Mouse (Mus musculus): ENCODE results near the gene Mrvi1.
"Not testable (repeated sequence)": the region's sequence is repeated elsewhere in the genome, so short reads cannot be mapped to it uniquely, and the experiment has no call there.

Mrvi1 gene

GRCm38 (mm10) chr7:110941701-110942530 lies 40.3 kb downstream of the Mrvi1 start:
- DNase-seq (ENCODE audit: low read depth, low spot score): no peak

- DNase-seq (ENCODE audit: low read depth, low spot score): no peak
Measured at GRCm38 (mm10) chr7:110941116-110941521, 41.1 kb downstream of the Mrvi1 start.

- no peak for DNase-seq (ENCODE audit: low read depth, low spot score)
Measured at GRCm38 (mm10) chr7:110935815-110936762, 46.2 kb downstream of the Mrvi1 start.

- no peak for DNase-seq (ENCODE audit: low read depth, low spot score)
Measured at GRCm38 (mm10) chr7:110933999-110934398, 48.3 kb downstream of the Mrvi1 start.

GRCm38 (mm10) chr7:110933329-110933728 lies 48.9 kb downstream of the Mrvi1 start:
- DNase-seq (ENCODE audit: low read depth, low spot score): no peak

- no peak for DNase-seq (ENCODE audit: low read depth, low spot score)
Measured at GRCm38 (mm10) chr7:110930118-110930854, 52.0 kb downstream of the Mrvi1 start.

GRCm38 (mm10) chr7:110926562-110926961 lies 55.7 kb downstream of the Mrvi1 start:
- DNase-seq (ENCODE audit: low read depth, low spot score): no peak

- no peak for DNase-seq (ENCODE audit: low read depth, low spot score)
Measured at GRCm38 (mm10) chr7:110920331-110921261, 61.7 kb downstream of the Mrvi1 start.

GRCm38 (mm10) chr7:110919721-110920120 lies 62.5 kb downstream of the Mrvi1 start:
- DNase-seq (ENCODE audit: low read depth, low spot score): no peak

- DNase-seq (ENCODE audit: low read depth, low spot score): no peak
Measured at GRCm38 (mm10) chr7:110915913-110916312, 66.3 kb downstream of the Mrvi1 start.

GRCm38 (mm10) chr7:110914531-110914930 lies 67.7 kb downstream of the Mrvi1 start:
- DNase-seq (ENCODE audit: low read depth, low spot score): no peak

- DNase-seq (ENCODE audit: low read depth, low spot score): no peak
Measured at GRCm38 (mm10) chr7:110913754-110914153, 68.5 kb downstream of the Mrvi1 start.

- DNase-seq (ENCODE audit: low read depth, low spot score): no peak
Measured at GRCm38 (mm10) chr7:110908209-110909144, 73.8 kb downstream of the Mrvi1 start.

GRCm38 (mm10) chr7:110906566-110906965 lies 75.7 kb downstream of the Mrvi1 start:
- DNase-seq (ENCODE audit: low read depth, low spot score): no peak

- no peak for DNase-seq (ENCODE audit: low read depth, low spot score)
Measured at GRCm38 (mm10) chr7:110903226-110903625, 79.0 kb downstream of the Mrvi1 start.

- no peak for DNase-seq (ENCODE audit: low read depth, low spot score)
Measured at GRCm38 (mm10) chr7:110897202-110897601, 85.1 kb downstream of the Mrvi1 start.

GRCm38 (mm10) chr7:110896453-110896852 lies 85.8 kb downstream of the Mrvi1 start:
- no peak for DNase-seq (ENCODE audit: low read depth, low spot score)

GRCm38 (mm10) chr7:110895772-110896171 lies 86.5 kb downstream of the Mrvi1 start:
- not testable (repeated sequence) for DNase-seq (ENCODE audit: low read depth, low spot score)

- no peak for DNase-seq (ENCODE audit: low read depth, low spot score)
Measured at GRCm38 (mm10) chr7:110894673-110895072, 87.6 kb downstream of the Mrvi1 start.
